Mouse (Mus musculus) kidney, adult 2 months (tissue): ENCODE data around the gene Hormad2.

Source experiments
- CTCF ChIP-seq: fragments of 200-500 bp; conservative IDR thresholded peaks from 2 replicates; pipeline ENCODE4 v1.5.1; 2011; ENCODE audit warnings: low read depth, mild to moderate bottlenecking, control low read depth, low read length, moderate library complexity, mixed read lengths; ENCODE audit not compliant: insufficient read depth, insufficient read length
- POLR2A ChIP-seq: fragments of 200-500 bp; IDR thresholded peaks from one replicate; pipeline ENCODE4 v1.6.1; 2011; ENCODE audit warnings: low read depth, low read length, control low read depth

DNA sequence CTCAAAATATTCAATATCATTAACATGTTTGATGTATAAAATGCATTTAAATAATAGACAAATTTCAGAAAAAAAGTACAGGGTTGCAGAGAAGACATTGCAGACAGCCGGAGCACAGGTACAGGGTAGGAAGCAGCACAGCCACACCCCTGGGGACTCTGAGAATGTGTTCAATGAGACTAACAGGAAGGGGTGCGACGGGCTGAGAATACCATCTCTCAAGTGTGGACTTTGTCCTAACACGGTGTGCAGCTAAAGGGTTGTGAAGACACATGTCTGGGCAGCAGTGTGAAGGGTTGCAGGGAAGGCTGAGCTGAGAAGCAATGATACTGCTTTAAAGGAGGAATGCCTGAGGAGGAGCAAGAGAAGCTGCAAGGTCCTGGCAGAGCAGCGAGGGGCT is 85.5 kb downstream of the Hormad2 start:
- TF ChIP-seq CTCF: no peak
- no peak for TF ChIP-seq POLR2A
